Mouse (Mus musculus): ENCODE data around the gene Txndc15.

Txndc15 gene

DNA sequence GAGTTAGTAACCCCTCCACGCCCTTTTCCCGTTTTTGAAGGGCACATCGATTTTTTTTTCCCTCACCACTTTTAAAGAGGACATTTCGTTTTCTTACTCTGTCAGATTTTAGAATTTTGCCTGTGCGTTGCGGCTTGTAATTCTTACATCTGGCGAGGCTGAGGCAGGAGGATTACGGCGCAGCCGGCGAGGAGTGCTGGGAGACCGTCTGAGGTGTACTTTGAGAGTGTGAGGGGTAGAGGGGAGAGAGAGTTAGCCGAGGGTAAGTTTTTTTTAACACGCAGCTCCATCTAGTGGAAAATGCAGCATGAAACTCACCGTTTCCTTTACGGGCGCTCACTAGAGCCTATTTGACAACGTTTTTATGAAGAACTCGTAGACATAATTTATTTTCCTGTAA, 13.4 kb downstream of the Txndc15 start:
- DNase-seq (ENCODE audit: low read depth in 2 of 2, low spot score in 2 of 2): peak; percentile 71 to 80

DNA sequence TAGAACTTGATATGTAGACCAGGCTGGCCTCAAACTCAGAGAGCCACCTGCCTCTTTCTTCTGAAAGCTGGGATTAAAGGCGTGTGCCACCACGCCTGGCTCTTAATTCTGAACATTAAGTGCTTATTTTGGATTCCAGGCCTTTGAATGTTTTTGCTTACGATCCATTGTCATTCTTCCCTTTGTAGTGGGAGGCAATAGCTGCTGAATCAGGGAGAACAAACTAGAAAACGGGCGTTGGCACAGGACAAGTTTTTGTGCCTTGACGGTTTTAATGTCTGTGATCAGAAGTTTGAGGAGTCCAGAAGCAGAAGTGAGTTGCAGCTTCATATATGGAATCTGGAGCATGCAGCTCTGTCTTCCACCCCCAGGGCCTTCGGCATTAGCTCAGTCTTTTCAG, 16.3 kb downstream of the Txndc15 start:
- no peak for DNase-seq (ENCODE audit: low read depth in 2 of 2, low spot score in 2 of 2)

DNA sequence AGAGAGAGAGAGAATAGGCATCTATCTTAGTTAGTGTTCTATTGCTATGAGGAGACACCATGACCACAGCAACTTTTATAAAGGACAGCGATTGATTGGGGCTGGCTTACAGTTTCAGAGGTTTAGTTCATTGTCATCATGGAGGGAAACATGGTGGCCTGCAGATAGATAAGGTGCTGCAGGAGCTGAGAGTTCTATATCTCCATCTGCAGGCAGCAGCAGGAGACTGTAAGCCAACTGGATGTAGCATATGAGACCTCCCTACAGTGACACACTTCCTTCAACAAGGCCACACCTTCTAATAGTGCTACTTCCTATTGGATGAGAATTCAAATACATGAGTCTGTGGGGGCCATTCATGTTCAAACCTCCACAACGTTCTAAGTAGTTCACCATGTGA, 17.7 kb downstream of the Txndc15 start:
- DNase-seq (ENCODE audit: low read depth in 2 of 2, low spot score in 2 of 2): no peak

DNA sequence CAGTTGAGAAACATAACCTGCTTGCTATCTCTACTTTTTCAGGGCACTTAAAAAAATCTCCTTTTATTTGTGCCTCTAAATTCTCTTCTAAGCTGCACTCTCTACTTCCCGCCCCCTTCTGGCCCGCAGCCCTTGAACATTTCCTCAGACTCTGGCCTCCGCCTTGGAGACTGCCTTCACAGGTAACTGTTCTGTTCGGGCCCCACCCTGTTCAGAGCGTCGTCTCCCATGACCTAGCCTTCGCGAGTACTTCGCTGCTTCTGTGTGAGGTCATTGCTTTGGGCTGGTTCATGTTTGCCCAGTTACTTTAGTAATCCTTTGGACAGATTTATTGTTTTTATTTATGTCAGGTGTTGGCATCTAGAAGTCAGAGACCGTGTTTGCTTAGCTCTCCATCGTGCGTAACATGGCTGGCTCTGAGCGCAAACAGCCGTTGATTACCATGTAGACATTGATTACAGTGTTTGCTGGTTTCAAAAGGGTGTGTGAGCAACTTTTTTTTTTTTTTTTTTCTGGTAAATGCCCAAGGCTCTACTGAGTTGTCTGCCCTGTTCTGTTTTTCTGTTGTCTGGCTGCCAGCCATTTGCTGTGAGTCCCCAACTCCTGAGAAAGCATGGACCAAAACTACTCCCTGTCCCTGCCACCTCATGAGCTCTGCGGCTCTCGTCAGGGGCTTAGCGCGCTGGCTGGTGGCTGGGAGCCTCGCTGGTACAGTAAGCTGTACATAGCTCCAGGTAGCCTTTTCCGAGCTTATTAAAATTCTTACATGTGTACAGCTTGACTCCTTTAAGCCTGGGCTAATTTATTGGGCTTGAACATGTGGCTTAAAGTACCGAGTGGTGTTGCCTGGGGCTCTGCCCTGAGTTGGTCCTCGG, 19.4 kb downstream of the Txndc15 start:
- no peak for DNase-seq (ENCODE audit: low read depth in 2 of 2, low spot score in 2 of 2)

DNA sequence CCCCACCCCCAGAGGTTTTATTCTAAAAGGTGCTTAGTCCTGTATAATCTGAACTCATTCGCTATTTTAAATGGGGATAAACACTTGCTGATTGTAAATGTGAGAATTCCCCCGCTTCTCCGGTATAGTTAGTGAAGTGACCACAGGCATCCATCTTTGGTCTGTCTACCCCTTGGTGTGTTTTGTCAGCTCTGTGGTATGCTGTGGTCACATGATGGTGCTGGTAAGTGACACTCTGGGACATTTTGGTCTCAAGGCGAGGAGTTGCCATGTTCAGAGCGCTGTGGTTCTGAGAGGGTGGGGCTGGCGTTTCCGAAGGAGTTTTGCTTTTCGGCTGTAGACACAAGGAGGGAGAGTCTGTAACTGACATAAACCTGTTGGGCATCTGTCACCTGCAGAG, 23.4 kb downstream of the Txndc15 start:
- DNase-seq (ENCODE audit: low read depth in 2 of 2, low spot score in 2 of 2): no peak

DNA sequence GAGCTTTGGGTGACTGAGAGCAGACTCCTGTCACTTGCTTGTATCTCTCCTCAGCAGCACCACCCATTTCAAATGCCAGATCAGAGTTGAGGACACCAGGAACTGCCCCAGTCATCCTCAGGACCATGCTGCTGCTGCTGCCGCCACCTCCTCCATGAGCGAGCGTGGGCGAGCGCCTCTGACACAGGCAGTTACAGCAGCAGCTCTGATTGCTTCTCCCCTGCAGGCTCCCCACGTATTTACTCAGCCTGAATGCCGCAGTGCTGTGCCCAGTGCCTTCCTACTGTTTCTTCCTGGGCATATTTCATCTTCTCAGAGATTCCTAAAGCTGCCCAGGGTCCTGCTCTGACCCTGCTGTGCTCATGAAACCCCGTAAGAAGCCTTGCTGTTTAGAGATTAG, 27.9 kb downstream of the Txndc15 start:
- no peak for DNase-seq (ENCODE audit: low read depth in 2 of 2, low spot score in 2 of 2)

DNA sequence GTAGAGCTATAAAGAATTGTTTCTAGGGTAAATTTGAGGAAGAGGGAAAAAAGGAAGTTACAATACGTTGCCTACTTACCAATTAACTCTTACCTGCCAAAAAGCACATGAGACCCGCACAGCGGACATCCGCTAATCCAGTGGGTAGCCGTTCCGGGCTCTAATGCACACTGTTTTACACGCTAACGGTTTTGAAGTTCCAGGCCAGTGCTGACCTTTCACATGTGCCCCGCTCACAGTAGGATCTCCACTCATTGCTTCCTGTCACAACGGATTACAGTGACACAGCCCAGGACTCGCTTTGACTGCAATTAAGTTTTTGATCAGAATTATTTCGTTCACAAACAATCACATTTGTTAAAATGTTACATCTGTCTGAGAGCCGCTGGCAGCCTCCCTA, 39.9 kb downstream of the Txndc15 start:
- DNase-seq (ENCODE audit: low read depth in 2 of 2, low spot score in 2 of 2): no peak

DNA sequence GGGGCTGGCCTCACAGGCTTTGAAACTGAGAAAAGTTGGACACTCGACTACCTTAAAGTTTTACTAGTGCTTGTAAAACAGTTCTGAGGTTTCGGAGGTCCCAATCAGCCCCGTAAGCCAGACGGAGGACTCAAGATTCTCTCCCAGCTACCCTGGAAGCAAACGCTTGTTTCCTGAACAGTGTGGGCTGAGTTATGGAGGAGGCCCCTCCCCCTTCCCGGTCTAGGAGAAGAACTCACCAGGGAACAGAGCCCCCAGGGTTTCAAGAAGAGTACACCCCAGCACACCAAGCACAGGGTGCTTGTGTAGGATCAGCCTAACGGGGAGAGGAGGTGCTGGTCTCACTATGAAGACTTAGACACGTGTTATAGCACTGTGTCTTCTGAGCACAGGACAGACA, 42.3 kb downstream of the Txndc15 start:
- no peak for DNase-seq (ENCODE audit: low read depth in 2 of 2, low spot score in 2 of 2)

DNA sequence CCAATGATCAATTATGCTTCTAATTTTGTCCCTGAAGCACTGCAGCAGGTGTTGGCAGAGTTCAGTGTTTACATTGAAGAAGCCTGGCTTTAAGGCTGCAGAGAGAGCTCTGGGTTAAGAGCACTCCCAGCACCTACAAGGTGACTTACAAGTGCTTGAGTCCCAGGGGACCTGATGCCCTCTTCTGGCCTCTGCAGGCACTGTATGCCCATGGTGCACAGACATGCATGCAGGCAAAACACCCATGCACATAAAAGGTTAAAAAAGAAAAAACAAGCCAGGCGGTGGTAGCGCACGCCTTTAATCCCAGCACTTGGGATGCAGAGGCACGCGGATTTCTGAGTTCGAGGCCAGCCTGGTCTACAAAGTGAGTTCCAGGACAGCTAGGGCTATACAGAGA, 43.2 kb downstream of the Txndc15 start:
- no peak for DNase-seq (ENCODE audit: low read depth in 2 of 2, low spot score in 2 of 2)

DNA sequence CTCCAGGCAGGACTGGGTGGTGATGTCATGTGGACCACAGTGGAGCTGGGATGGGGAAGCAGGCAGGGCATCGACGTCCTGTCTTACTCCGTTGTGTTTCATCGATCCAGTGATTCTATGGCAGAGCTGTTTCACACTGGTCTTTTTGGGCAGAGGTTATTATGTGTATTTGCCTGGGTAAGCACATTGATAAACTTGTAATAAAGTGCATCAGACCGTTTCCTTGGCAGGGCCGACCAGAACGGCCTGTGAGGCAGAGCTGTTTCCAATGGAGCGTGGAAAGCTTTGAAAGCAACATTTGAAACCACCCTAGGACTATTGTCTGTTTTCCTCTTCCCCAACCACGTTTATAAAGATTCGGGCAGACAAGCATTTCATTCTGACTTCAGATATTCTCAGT, 46.1 kb downstream of the Txndc15 start:
- DNase-seq (ENCODE audit: low read depth in 2 of 2, low spot score in 2 of 2): no peak

DNA sequence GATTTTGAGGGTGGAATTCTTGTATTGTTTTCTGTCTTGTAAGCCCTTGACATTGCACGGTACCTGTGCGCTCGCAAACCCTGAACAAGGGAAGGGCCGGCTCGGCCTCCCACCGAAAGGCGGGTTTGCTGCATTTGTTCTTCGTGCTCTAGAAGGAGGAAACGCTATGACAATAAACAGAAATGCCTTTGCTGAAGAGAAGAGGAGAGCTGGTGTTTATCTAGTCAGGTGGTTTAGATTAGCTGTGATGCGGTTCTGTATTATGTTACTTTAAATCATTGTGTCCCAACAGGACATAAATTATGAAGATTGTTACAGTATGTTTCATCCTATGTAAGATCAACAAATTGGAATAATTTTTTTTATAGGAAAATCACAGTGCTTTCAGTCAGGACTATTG, 47.0 kb downstream of the Txndc15 start:
- DNase-seq (ENCODE audit: low read depth in 2 of 2, low spot score in 2 of 2): no peak

DNA sequence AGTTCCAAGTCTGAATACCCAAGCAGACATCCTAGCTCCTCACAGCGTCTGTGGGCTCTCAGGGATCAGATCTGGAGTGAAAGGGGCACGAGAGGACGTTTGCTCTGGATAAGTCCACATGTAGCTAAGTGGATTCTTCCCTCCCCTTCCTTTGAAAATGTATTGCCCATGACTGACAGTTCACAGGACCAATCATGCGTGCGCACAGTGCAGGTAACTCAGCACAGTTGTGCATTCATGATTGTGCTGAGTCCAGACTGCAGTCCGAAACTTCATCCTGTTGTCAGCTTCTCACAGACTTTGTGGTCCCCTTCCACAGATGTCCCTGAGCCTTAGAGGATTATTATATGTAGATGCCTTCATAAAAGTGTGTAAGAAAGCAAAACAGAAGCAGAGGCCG, 59.9 kb downstream of the Txndc15 start:
- DNase-seq (ENCODE audit: low read depth in 2 of 2, low spot score in 2 of 2): no peak

DNA sequence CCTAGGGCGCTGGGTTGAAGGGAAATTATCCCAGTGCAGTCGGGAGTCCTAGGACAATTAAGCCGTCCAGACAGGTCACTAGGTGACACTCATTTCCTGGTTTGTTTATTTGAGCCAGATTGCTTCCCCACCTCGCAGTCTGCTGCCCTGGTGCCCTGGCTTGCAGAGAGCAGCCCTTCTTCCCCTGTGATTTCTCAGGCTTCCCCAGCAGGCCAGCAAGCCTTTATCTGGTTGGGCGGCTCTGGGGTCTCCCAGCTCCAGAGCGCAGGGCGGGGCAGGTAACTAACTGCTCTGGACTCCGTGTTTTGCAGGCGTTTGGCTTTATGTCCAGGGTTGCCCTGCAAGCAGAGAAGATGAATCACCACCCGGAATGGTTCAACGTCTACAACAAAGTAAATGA, 60.6 kb downstream of the Txndc15 start:
- no peak for DNase-seq (ENCODE audit: low read depth in 2 of 2, low spot score in 2 of 2)
